Mouse (Mus musculus) spleen, adult 12 weeks (tissue): ENCODE measurements around the gene Tbc1d22a.

Source experiments
- DNase-seq: peaks from one replicate; pipeline ENCODE4 v3.0.0; 2022; ENCODE audit warnings: low spot score

Gene Tbc1d22a

GRCm38 (mm10) chr15:86459413-86459812 is 245.2 kb downstream of the Tbc1d22a start:
- no peak for DNase-seq

GRCm38 (mm10) chr15:86462636-86463035 is 248.4 kb downstream of the Tbc1d22a start:
- no peak for DNase-seq

- no peak for DNase-seq
These were observed 253.8 kb downstream of the Tbc1d22a start for GRCm38 (mm10) chr15:86468082-86468481.

- no peak for DNase-seq
These were observed 256.9 kb downstream of the Tbc1d22a start for GRCm38 (mm10) chr15:86471136-86471535.

GRCm38 (mm10) chr15:86473473-86473872 is 259.2 kb downstream of the Tbc1d22a start:
- no peak for DNase-seq

GRCm38 (mm10) chr15:86474951-86475350 is 260.7 kb downstream of the Tbc1d22a start:
- DNase-seq = no peak

GRCm38 (mm10) chr15:86476483-86476882 is 262.2 kb downstream of the Tbc1d22a start:
- no peak for DNase-seq

- DNase-seq = no peak
These were observed 262.8 kb downstream of the Tbc1d22a start for GRCm38 (mm10) chr15:86477032-86477431.

- no peak for DNase-seq
These were observed 263.3 kb downstream of the Tbc1d22a start for GRCm38 (mm10) chr15:86477471-86477992.

- no peak for DNase-seq
These were observed 264.6 kb downstream of the Tbc1d22a start for GRCm38 (mm10) chr15:86478685-86479502.

- no peak for DNase-seq
These were observed 268.1 kb downstream of the Tbc1d22a start for GRCm38 (mm10) chr15:86482362-86482761.

- DNase-seq = no peak
These were observed 271.6 kb downstream of the Tbc1d22a start for GRCm38 (mm10) chr15:86485815-86486214.

GRCm38 (mm10) chr15:86487359-86487758 is 273.1 kb downstream of the Tbc1d22a start:
- no peak for DNase-seq

GRCm38 (mm10) chr15:86491434-86492099 is 277.3 kb downstream of the Tbc1d22a start:
- no peak for DNase-seq

GRCm38 (mm10) chr15:86492636-86493035 is 278.4 kb downstream of the Tbc1d22a start:
- DNase-seq = no peak

GRCm38 (mm10) chr15:86496209-86496608 is 281.9 kb downstream of the Tbc1d22a start:
- no peak for DNase-seq

GRCm38 (mm10) chr15:86496646-86497045 is 282.4 kb downstream of the Tbc1d22a start:
- no peak for DNase-seq

- no peak for DNase-seq
These were observed 286.3 kb downstream of the Tbc1d22a start for GRCm38 (mm10) chr15:86500536-86500935.

- no peak for DNase-seq
These were observed 289.2 kb downstream of the Tbc1d22a start for GRCm38 (mm10) chr15:86503413-86503812.

GRCm38 (mm10) chr15:86506666-86507065 is 292.4 kb downstream of the Tbc1d22a start:
- no peak for DNase-seq

GRCm38 (mm10) chr15:86507546-86507945 is 293.3 kb downstream of the Tbc1d22a start:
- DNase-seq = no peak

GRCm38 (mm10) chr15:86508406-86509176 is 294.3 kb downstream of the Tbc1d22a start:
- DNase-seq = no peak
